Mouse (Mus musculus) neural tube, embryonic 14.5 days (tissue): ENCODE measurements around the gene Baz2b. TPM values are rescaled to one million over a fixed set of nuclear protein-coding genes. Genes with fewer than 3 reads are reported as not detected.

ENCODE experiments used
- ATAC-seq: fragments of 200-750 bp; cut with Nextera tagmentation; 2 replicates; pipeline ENCODE4 v1.8.0; 2017; ENCODE audit warnings: low read depth, mild to moderate bottlenecking, moderate TSS enrichment, moderate library complexity
- H3K27ac ChIP-seq: fragments of 300-500 bp; sonication (generic); 2 replicates; pipeline ENCODE4 v1.5.1; 2014; ENCODE audit warnings: low read depth, mild to moderate bottlenecking, control low read depth, low read length, moderate library complexity, mixed read lengths
- H3K27me3 ChIP-seq: fragments of 300-500 bp; sonication (generic); 2 replicates; pipeline ENCODE4 v1.6.1; 2014; ENCODE audit warnings: low read length; ENCODE audit not compliant: control insufficient read depth, insufficient read depth
- H3K36me3 ChIP-seq: fragments of 300-500 bp; sonication (generic); 2 replicates; pipeline ENCODE4 v1.6.1; 2014; ENCODE audit warnings: low read length, mixed read lengths; ENCODE audit not compliant: control insufficient read depth, insufficient read depth
- H3K4me1 ChIP-seq: fragments of 300-500 bp; sonication (generic); 2 replicates; pipeline ENCODE4 v1.6.1; 2014; ENCODE audit warnings: low read length; ENCODE audit not compliant: control insufficient read depth, insufficient read depth
- H3K4me2 ChIP-seq: fragments of 300-500 bp; sonication (generic); 2 replicates; pipeline ENCODE4 v1.6.1; 2014; ENCODE audit warnings: mild to moderate bottlenecking, low read depth, low read length, control low read depth
- H3K4me3 ChIP-seq: fragments of 300-500 bp; sonication (generic); 2 replicates; pipeline ENCODE4 v1.5.1; 2014; ENCODE audit warnings: low read depth, low read length, control low read depth, mixed read lengths
- H3K9ac ChIP-seq: fragments of 300-500 bp; sonication (generic); replicated peaks from 2 replicates; pipeline ENCODE4 v1.6.1; 2014; ENCODE audit warnings: low read depth, mild to moderate bottlenecking, control low read depth, low read length, mixed read lengths
- H3K9me3 ChIP-seq: fragments of 300-500 bp; sonication (generic); 2 replicates; pipeline ENCODE4 v1.6.1; 2016; ENCODE audit warnings: low read length; ENCODE audit not compliant: control insufficient read depth
- WGBS: fragments of 180-500 bp; shearing (Covaris S2); extraction: QIAGEN DNeasy Blood & Tissue Kit; methylation state at CpG from one replicate; pipeline ENCODE4 v1.1.7; 2014; 5-methylcytosine and 5-hydroxymethylcytosine counted together
- polyA plus RNA-seq: library from polyadenylated mRNA; unstranded; fragments of >200 nt; fragmentation: Nextera tagmentation; extraction: Ambion mirVana; gene quantifications from 2 replicates; pipeline ENCODE4 v1.2.1, GENCODE M21; 2014

Gene Baz2b
- polyA plus RNA-seq, 1 experiment from 2014 or later, result 85.3 TPM

GRCm38 (mm10) chr2:60122188-60122587 is 87.5 kb downstream of the Baz2b start:
- ATAC-seq, result peak; percentile 13; the same call in 1 of the 2 replicates
- Histone ChIP-seq H3K9me3 (no peaks in the 10 kb centered on the region), H3K36me3 (no peaks in the 10 kb centered on the region), H3K27me3 (no peaks in the 10 kb centered on the region), H3K27ac (0 out of 2 replicates have a peak overlapping the region, but pooled peaks have one; percentile 28), H3K4me1 (peaks cover 28% of the 10 kb centered on the region; the same call in 1 of the 2 replicates), H3K9ac (no peak overlapping the region; the same call in 1 of the 2 replicates), H3K4me2 (peak overlapping the region; percentile 60), H3K4me3 (peak overlapping the region; percentile 18)
- 32% methylated on average over 2 of the region's 2 CpGs for WGBS

GRCm38 (mm10) chr2:60120681-60121080 is 89.0 kb downstream of the Baz2b start:
- H3K27me3 ChIP-seq, result no peaks in the 10 kb centered on the region
- H3K36me3 ChIP-seq, result no peaks in the 10 kb centered on the region
- no peaks in the 10 kb centered on the region for H3K9me3 ChIP-seq
- no peak overlapping the region for H3K9ac ChIP-seq
- peaks cover 26% of the 10 kb centered on the region; the same call in 1 of the 2 replicates for H3K4me1 ChIP-seq
- no peak overlapping the region for H3K4me3 ChIP-seq
- no peak overlapping the region for H3K27ac ChIP-seq
- no peak overlapping the region for H3K4me2 ChIP-seq
- WGBS, result 38% methylated on average over 2 of the region's 2 CpGs
- ATAC-seq, result no peak

DNA sequence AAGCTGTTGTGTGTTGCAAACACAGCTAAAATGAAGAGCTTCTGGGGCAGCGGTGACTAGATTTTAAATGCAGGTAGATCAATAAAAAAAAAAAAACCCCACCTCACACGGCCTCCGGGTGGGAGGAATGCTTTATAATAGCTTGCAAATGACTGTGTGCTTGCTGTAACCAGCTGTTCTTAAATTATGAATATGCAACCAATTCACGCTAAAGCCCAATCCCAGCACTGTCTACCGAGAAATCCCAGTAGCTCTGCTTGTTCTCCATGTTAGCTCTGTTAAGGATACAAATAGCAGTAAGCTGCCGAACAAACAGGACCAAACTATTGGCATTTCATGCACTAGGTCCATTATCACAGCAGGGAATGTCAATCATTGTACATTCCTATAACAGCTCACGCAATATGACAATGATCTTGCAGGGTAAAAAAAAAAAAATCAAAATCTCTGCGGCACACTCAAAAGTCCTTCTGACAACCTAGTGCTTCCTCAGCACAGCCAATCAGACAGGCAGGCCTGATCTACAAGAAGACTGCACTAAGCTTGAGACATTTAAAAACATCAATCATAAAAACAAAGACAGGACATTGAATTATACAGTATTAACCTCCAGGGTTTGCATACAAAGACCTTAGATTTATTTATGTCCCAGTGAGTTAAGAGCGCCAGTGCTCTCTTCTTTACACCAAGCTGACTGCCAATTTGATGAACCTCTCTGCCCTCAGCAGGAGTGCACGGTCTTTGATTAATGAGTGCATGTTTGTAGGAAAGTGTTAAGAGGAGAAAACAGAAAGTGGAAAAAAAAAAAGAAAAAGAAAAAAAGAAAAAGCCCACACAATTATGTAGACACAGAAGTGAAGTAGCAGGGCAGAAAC is 90.7 kb downstream of the Baz2b start:
- H3K9me3 ChIP-seq, result no peaks in the 10 kb centered on the region
- H3K9ac ChIP-seq, result no peak overlapping the region
- no peaks in the 10 kb centered on the region for H3K27me3 ChIP-seq
- ATAC-seq, result peak; percentile 61
- peak overlapping the region; percentile 19 for H3K4me2 ChIP-seq
- peak overlapping the region; percentile 65; the same call in 1 of the 2 replicates for H3K27ac ChIP-seq
- peaks cover 26% of the 10 kb centered on the region; the same call in 1 of the 2 replicates for H3K4me1 ChIP-seq
- no peaks in the 10 kb centered on the region for H3K36me3 ChIP-seq
- H3K4me3 ChIP-seq, result no peak overlapping the region
- 22% methylated on average over 10 of the region's 10 CpGs for WGBS

DNA sequence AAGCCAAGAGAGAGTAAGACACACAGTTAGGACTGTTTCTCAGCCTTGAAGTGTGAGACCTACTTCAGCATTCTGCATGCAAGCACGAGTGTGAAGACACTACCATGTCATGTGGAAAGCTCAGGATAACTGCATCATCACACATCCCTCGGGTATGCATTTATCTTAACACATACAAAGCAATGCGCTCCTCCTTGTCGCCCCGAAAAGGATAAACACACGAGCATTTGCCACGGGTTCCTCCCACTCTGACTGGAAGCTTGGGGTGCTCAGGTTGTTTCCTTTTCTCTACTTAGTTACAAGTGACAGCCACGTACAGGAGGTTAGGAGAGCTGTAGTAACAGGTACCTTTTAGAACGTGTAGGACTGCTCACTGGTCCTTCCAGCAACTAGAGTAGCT is 91.8 kb downstream of the Baz2b start:
- Histone ChIP-seq H3K4me3 (no peak overlapping the region), H3K4me1 (peaks cover 29% of the 10 kb centered on the region; the same call in 1 of the 2 replicates), H3K4me2 (no peak overlapping the region), H3K27ac (0 out of 2 replicates have a peak overlapping the region, but pooled peaks have one; percentile 16), H3K9me3 (no peaks in the 10 kb centered on the region), H3K9ac (no peak overlapping the region), H3K27me3 (no peaks in the 10 kb centered on the region), H3K36me3 (no peaks in the 10 kb centered on the region)
- ATAC-seq, result no peak
- WGBS, result 60% methylated on average over 9 of the region's 9 CpGs

GRCm38 (mm10) chr2:60115891-60116554 is 93.6 kb downstream of the Baz2b start:
- H3K9ac ChIP-seq, result no peak overlapping the region
- no peak overlapping the region for H3K27ac ChIP-seq
- no peaks in the 10 kb centered on the region for H3K27me3 ChIP-seq
- no peaks in the 10 kb centered on the region for H3K36me3 ChIP-seq
- no peak overlapping the region for H3K4me2 ChIP-seq
- H3K4me3 ChIP-seq, result no peak overlapping the region
- 54% methylated on average over 12 of the region's 12 CpGs for WGBS
- peaks cover 20% of the 10 kb centered on the region; the same call in 1 of the 2 replicates for H3K4me1 ChIP-seq
- no peak for ATAC-seq
- H3K9me3 ChIP-seq, result no peaks in the 10 kb centered on the region

GRCm38 (mm10) chr2:60114901-60115300 is 94.7 kb downstream of the Baz2b start:
- no peak overlapping the region for H3K4me3 ChIP-seq
- no peak for ATAC-seq
- no peak overlapping the region for H3K27ac ChIP-seq
- H3K9ac ChIP-seq, result no peak overlapping the region
- peaks cover 20% of the 10 kb centered on the region; the same call in 1 of the 2 replicates for H3K4me1 ChIP-seq
- no peaks in the 10 kb centered on the region for H3K36me3 ChIP-seq
- no peaks in the 10 kb centered on the region for H3K9me3 ChIP-seq
- H3K4me2 ChIP-seq, result no peak overlapping the region
- H3K27me3 ChIP-seq, result no peaks in the 10 kb centered on the region
- 89% methylated on average over 4 of the region's 4 CpGs for WGBS

GRCm38 (mm10) chr2:60113661-60114560 is 95.7 kb downstream of the Baz2b start:
- Histone ChIP-seq H3K27ac (no peak overlapping the region), H3K9me3 (no peaks in the 10 kb centered on the region), H3K4me2 (no peak overlapping the region), H3K27me3 (no peaks in the 10 kb centered on the region), H3K9ac (no peak overlapping the region), H3K4me3 (no peak overlapping the region), H3K4me1 (peaks cover 16% of the 10 kb centered on the region; the same call in 1 of the 2 replicates), H3K36me3 (no peaks in the 10 kb centered on the region)
- WGBS, result 85% methylated on average over 12 of the region's 12 CpGs
- no peak for ATAC-seq

DNA sequence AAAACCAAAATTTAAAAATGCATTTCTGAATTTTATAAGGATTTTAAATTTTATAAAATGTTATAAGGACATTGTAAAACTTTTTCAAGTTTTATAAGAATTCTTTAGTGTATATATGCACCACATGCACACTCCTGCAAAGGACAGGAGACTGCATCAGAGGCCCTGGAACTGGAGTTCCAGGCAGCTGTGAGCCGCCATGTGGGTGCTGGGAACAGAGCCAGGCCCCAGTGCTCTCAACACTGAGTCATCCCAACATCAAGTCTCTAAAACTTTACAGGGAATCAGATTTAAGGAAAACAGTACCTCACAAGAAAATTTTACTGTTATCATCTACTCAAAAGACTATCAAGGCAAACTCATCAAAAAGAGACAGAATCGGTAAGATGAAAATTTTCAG is 97.5 kb downstream of the Baz2b start:
- 98% methylated on average over 2 of the region's 2 CpGs for WGBS
- no peak for ATAC-seq
- no peak overlapping the region for H3K4me2 ChIP-seq
- H3K27ac ChIP-seq, result no peak overlapping the region
- H3K9me3 ChIP-seq, result no peaks in the 10 kb centered on the region
- no peak overlapping the region for H3K4me3 ChIP-seq
- 0 out of 2 replicates have a peak, but pooled peaks cover 3% of the 10 kb centered on the region for H3K4me1 ChIP-seq
- H3K27me3 ChIP-seq, result no peaks in the 10 kb centered on the region
- no peak overlapping the region for H3K9ac ChIP-seq
- no peaks in the 10 kb centered on the region for H3K36me3 ChIP-seq
